Mouse (Mus musculus) frontal cortex, postnatal 10 days (tissue): ENCODE data around the gene Hspb6.
A peak's percentile ranks its signal among the peaks of the same experiment; 100 is the strongest.

Experiments used
- DNase-seq, 2 experiments: peaks; one replicate each; pipeline ENCODE4 v3.0.0; 2022; ENCODE audit warnings: low spot score in 2 of 2, mixed read lengths in 1 of 2

The Hspb6 gene

DNA sequence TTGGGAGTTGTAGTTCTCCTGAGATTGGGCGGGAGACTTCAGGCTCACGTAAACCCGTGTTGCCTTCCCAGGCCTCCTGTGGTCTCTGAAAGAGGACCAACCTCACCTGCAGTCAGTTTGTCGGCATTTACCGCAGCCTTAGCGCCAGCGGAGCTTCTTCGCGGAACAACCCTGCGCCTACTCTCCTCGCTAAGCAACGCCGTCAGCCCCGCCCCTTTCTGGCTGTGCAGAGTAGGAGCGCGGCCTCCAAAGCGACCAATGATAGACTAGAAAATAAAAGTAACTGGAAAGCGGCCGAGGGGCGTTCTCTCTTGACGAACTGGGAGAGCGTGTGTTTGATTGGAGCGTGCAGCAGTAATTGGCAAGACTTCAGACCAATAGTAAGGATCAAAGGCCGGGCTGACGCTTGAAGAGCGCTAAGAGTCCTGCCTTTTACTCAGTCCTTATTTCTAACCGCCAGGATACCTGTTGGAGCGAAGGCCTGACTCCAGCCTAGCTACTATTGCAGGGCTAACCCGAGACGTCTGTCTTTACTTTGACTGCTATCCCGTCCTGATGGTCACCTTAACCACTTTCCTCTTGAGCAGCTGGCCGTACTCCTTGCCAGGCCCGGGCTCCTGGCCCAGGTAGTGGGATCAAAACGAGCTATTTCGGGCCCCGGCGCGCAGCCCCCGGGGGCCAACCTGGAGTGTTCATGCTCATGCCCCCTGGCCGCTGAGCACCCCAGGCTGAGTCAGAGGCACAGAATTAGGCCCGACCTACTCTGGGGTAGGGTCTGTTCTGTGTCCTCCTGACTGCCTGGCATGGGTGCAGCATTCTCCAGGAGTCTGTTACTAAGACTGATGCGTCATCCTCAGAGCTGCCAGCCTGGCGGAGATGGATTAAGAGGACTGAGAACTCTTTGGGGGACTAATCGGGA, at the start of gene Hspb6, which contains the start of gene Proser3:
Hspb6 (plus strand) TSS at position 77 of the 919 bp plus-strand sequence.
Proser3 (minus strand) TSS at position 198 of the 919 bp plus-strand sequence.
- DNase-seq, result peak; percentile 95

- no peak for DNase-seq
Measured at GRCm38 (mm10) chr7:30508061-30508460, 43.9 kb upstream of the Hspb6 start.

- no peak for DNase-seq
Measured at GRCm38 (mm10) chr7:30515003-30515760, 36.8 kb upstream of the Hspb6 start.

GRCm38 (mm10) chr7:30518325-30518724, 33.7 kb upstream of the Hspb6 start:
- DNase-seq, result no peak

DNA sequence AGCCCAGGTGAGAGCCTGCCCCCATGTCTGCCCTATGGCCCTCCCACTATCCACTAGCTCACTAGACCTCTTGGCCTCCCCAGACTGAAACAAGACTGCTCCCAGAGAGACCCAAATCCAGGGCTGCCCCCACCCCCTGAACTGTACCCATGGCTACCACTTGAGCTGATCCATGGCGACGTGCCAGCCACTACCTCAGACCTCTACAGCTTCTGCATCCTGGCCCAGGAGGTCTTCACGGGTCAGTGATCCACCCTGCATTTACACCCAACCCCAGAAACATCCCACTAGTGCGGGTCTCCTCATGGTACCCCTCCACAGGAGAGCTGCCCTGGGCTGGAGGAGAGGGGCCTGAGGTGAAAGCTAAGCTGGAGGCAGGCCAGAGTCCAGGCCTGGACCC, 31.6 kb upstream of the Hspb6 start:
- DNase-seq, result no peak

- DNase-seq, result no peak
Measured at GRCm38 (mm10) chr7:30520856-30521255, 31.1 kb upstream of the Hspb6 start.

DNA sequence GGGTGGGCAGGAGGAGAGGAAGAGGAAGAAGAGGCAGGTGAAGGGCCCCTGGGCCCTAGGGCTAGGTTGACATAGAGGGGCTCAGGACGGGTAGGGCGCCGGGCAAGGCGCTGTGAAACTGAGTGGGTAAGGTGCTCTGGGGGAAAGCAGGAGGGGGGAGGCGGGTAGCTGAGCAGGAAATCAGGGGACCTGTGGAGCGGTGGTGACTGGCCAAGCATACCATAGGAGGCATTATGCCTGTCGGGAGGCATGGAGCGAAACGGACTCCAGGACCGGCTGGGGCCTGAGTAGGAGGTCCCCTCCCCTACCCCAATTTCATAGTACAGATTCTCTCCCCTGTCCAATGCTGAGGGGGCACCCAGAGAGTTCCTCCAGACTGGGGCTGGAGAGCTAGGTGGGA, 29.1 kb upstream of the Hspb6 start:
- no peak for DNase-seq

- DNase-seq, result no peak
Measured at GRCm38 (mm10) chr7:30524487-30524886, 27.5 kb upstream of the Hspb6 start.

DNA sequence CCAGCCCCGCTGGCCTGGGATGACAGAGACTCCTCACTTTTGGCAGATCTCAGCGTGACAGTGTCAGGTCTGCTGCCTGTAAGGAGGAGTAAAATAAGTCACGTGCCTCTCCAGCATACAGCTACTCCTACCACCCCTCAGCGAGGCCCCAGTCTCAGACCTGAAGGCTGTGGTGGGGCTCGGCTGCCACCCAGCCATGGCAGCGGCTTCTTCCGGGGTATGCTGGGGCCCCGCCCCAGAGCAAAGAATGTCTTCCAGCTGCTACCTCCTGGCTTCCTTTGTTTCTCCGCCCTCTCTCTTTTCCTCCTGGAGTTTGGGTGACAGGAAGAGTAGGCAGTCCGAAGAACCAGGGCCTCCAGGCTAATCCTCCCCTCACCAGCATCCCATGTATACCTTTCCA, 26.0 kb upstream of the Hspb6 start:
- DNase-seq, result no peak

DNA sequence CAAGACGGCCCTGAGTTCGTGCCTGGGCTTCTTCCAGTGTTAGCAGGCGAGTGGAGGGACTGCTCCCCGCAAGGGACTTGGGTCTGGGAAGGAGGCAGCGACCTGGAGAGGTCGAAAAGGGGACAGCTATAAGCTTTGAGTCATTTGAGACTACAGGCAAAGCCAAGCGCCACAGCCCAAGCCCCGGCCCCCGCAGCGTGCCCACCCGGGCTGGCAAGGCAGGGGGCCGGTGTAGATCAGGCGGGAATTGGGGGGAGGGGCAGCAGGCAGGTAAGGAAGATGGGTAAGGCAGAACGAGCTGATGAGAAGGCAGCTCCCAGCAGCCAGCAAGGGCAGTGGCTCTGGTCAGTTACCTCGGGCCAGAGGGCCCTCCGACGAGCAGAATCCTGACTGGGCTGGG, 25.6 kb upstream of the Hspb6 start:
- DNase-seq, result no peak

DNA sequence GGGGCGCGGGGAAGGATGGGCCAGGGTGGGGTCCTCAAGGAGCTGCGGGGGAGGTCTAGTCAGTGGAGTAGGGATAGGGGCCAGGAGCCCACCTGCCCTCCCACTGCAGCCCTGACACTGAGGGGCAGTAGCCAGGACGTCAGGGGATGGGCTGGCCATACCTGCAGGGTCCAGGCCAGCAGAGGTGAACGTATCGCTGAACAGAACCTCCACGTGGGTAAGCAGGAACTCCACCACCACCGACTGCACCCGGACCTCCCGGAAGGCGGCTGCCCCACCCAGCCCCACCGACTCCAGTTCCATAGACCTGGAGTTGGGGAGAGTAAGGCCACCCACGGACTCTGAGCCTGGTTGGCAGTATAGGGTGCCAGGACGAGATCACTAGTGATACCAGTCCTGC, 25.0 kb upstream of the Hspb6 start:
- no peak for DNase-seq

- no peak for DNase-seq
Measured at GRCm38 (mm10) chr7:30531291-30531815, 20.6 kb upstream of the Hspb6 start.

GRCm38 (mm10) chr7:30532931-30533330, 19.0 kb upstream of the Hspb6 start:
- no peak for DNase-seq

DNA sequence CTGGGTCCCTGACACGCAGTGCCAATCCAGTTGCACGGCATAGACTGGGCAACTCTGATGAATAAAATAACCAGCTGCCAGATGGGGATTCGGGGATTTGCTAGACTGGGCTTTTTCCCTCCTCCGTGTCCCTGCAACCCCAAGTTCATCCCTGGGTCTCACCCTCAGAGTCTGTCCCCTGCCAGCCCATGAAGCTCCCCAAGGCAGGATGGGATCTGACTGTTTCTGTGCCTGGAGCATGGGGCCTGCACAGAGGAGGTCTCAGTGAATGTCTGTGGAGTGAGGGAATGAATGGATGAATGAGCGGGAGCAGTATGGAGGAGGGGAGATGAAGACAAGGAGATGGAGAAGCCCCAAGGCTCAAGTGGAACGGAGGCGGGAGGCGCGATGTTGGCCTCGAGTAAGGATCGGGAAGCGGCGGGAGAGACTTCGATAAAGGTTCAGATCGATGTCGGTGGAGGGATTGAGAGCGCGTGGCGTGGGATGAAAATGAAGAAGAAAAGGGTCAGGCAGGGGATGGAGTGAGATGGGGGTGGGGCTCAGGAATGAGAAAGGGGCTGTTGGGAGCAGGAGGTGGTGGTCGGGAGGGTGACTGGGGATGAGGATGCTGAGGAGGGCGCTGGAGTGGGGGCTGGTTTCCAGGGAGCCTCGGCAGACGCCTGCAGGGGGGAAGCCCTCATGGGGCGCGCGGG, 17.9 kb upstream of the Hspb6 start:
- no peak for DNase-seq

GRCm38 (mm10) chr7:30534633-30535577, 17.1 kb upstream of the Hspb6 start, which contains the start of gene Arhgap33:
TSS of gene Arhgap33 (minus strand) at chr7:30535060.
- DNase-seq, result peak; percentile 97

DNA sequence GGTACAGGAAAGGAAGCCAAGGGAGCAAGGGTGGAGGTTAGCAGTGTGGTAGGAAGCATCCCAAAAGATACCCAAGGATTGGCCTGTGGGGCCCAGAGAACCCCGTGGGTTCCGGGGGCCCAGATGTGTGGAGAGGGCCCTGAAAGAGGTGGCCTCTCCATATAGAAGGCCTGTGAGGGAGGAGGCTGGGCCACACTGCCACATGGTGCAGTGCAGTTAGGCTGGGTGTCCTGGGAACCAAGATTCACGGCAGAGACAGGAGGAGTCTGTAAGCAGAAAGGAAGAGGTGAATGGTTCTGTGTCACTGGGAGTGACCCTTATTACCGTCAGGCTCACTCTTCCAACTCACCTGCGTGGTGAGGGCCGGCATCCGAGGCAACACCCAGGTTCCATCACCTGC, 11.4 kb upstream of the Hspb6 start:
- DNase-seq, result no peak

DNA sequence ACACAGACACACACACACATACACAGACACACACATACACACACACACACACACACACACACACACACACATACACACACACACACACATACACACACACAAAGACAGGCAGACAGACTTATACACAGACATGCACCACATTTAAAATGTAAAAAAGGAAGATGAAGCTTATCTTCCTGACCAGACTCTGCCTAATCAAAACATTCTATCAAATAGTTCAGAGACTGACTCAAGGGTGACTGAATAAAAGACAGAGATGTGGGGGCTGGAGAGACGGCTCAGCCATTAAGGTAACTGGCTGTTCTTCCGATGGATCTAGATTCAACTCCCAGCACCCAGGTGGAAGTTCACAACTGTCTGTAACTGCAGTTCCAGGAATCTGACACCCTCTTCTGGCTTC, 7.7 kb upstream of the Hspb6 start:
- DNase-seq, result no peak

DNA sequence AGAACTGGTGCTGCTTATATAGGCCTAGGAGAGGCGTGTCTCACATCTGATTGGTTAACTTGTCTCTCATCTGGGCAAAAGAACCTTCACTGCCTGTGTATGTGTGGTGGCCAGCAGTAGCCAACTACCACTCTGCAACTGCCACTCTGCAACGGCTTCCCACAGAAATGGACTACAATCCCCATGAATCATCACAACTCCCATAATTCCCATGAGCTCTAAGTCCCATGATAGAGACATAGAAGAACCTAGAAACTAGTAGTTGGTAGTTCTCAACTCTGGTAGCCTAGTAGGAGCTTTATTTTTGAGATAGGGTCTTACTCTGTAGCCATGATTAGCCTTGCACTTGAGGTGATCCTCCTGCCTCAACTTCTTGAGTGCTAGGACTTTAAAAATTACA, 2.1 kb upstream of the Hspb6 start:
- DNase-seq, result no peak

DNA sequence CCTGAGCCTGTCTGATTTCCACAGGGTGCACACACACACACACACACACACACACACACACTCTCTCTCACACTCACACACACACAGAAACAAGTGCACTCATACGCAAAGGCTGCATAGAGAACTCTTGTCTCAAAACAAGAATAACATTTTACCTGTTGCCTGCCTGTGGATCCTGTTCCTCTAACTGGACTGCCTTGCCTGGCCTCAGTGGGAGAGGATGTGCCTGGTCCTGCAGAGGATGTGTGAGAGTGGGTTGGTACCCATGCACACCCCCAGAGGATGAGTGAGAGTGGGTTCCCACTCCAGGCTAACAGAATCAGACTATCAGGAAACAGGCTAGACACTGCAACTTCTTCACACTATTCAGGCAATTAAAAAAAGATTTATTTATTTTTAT, 1.4 kb upstream of the Hspb6 start:
- no peak for DNase-seq

DNA sequence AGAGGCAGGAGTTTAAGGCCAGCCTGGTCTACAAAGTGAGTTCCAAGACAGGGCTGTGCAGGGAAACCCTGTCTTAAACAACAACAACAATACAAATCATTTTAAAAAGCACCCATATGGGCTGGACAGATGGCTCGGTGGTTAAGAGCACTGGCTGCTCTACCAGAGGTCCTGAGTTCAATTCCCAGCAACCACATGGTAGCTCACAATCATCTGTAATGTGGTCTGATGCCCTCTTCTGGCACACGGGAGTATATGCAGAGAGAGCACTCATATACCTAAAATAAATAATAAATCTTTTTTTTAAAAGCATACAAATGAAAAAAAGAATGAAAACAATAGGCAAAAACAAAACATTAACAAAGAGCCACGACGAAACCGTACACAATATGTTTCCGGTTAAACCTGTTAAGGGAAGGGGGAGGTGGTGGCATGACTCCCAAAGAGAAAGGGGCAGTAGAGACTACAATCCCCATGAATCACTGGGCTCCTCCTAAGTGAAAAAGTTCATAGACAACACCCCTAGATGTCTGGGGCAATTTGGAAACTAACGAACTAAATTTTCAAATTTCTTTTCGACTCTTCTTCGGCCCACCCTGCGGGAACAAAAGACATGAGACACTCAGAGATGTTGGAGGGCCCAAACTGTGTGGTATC, 405 bp upstream of the Hspb6 start:
- DNase-seq, result no peak
